Mouse (Mus musculus) embryonic stem cell, embryonic (primary cell): Measurements from ENCODE around the gene Zbbx.

ENCODE experiments used
- CTCF ChIA-PET, 4 experiments: fragments of 300-600 bp in 2 of 4; fragments of 350-600 bp in 2 of 4; sonication (Branson Sonifier 250); formaldehyde crosslinking; loops; one replicate each; lab custom pipeline; 2022; ENCODE audit warnings: inconsistent platforms in 2 of 4; lab: Charles Lee
- POLR2A ChIA-PET, 4 experiments: fragments of 300-600 bp in 2 of 4; fragments of 350-600 bp in 2 of 4; sonication (Branson Sonifier 250); formaldehyde crosslinking; loops; one replicate each; lab custom pipeline; 2022; ENCODE audit warnings: antibody characterized with exemption in 4 of 4, inconsistent platforms in 1 of 4; lab: Charles Lee

Gene Zbbx

DNA sequence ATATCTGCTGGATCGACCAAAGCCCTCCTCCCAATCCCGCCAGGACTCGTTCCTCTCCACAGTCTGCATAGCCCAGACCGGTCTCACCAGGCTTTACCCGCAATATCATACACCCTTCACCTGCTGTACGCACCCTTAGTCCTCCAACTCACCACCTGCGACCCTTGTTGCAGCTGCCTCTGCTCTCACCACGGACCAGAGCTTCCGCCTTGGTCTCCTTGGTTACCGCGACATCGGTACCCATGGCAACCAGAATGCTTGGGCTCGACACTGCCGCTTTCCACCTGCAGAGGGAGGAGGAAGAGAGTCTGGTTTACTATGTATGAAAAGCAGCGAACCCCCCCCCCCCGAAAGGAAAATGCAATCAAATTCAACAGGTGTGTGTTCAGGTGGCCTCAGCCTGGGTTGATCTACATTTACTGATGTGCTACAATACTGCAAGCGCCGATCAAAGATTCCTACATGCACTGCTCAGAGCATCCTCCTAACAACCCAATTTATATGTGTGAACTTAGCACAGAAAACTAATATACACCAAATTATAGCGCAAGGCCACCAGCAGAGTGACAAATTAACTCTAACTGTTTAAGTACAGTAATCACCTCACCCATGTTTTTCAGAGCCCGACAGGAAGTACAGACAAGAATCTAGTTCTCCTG lies at the start of gene Zbbx:
Gene Zbbx, minus strand, starts transcription at position 197 of the 659 bp plus-strand sequence.
- POLR2A ChIA-PET = interaction anchor here in 2 of 4 experiments (0.6 to 0.8 kb wide), 4 partner anchors 18 to 1673 kb away, joined by 3 to 8 read pairs (median 5); no protein-coding TSS in a partner anchor
- CTCF ChIA-PET = interaction anchor here (0.5 to 0.9 kb wide), 19 partner anchors 9 to 1805 kb away, joined by 3 to 8 read pairs (median 4); partner anchors contain the start of genes Golim4 (in 1 of the 4) and Pdcd10 (in 1 of the 4)

DNA sequence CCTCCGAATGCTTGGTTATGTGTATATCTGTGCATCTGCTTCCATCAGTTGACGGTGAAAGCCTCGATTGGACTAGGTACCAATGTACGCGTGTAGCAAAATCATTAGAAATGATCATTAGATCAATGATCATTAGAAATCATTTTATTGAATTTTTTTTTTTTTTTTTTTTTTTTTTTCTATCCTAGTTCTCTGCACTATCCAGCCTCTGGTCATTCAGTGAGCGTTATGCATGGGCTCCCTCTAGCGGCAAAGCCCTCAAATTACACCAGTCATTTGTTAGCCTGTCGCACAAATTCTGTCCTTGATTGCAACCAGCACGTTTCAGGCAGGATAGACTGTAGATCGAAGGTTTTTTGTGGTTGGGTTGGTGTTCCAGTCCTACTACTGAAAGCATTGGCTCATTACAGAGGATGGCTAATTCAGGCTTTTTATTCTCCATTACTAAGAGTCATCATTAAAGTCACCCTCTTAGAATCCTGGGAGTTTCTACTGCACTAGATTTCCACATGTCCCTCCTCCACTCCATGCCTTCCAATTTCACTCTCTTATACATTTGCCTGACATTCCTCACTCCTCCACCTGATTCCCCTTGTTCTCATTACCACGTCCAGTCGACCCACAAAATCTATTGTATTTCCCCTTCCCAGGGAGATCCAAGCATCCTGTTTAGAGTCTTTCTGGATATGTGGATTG lies 38.1 kb upstream of the Zbbx start:
- ChIA-PET CTCF (no interaction called here), POLR2A (no interaction called here)

DNA sequence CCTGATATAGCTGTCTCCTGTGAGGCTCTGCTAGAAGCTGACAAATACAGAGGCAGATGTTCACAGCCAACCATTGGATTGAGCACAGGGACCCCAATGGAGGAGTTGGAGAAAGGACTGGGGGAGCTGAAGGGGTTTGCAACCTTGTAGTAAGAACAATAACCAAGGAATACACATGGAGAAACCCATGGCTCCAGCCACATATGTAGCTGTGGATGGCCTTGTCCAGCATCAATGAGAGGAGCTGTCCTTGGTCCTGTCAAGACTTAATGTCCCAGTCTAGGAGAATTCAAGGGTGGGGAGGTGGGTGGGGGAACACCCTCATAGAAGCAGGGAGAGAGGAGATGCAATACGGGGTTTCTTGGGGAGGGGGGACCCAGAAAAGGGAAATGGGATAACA lies 17.8 kb upstream of the Zbbx start:
- ChIA-PET CTCF (interaction anchor here in 1 of 4 experiments (0.6 kb wide), 1 partner anchor 18 kb away, joined by 3 read pairs; the partner anchor contains the start of gene Zbbx), POLR2A (interaction anchor here in 1 of 4 experiments (0.6 kb wide), 1 partner anchor 532 kb away, joined by 3 read pairs; no protein-coding TSS in a partner anchor)

DNA sequence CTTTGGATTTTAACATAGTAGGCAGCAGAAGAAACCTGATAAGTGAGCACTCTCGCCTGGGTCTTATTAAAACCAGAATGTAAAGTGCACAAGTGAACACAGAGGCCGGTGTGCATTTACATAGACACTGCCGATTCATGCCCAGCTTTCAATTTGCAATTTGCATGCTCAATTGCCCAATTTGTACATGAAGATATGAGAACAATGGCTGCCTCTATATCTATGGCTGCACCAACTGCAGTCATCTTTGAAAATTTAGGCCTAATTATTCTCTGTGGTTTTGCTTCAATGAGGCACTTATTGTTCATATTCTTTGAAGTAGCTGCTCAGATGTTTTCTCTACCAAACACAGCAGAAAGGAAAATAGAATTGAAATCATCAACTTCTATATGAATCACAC lies 23.0 kb downstream of the Zbbx start:
- POLR2A ChIA-PET = no interaction called here
- CTCF ChIA-PET = no interaction called here

DNA sequence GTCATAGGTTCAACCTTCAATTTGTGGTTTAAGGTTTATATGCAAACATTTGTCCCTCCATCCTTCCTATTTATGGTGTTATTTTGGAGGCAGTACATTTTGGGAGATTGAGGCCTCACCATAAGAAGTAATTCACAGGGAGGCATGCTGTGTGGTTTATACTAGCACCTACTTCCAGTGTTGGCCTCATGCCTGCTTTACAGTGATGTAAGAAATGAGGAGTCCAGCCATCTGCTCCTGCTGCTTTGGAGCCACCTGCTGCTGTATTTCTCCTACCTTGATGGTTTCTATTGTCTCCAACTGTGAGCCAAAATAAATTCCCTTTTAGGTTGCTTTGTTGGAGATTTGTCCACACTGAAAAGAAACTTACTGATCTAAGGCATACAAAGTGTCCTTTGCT lies 60.0 kb downstream of the Zbbx start:
- ChIA-PET POLR2A (no interaction called here), CTCF (no interaction called here)

DNA sequence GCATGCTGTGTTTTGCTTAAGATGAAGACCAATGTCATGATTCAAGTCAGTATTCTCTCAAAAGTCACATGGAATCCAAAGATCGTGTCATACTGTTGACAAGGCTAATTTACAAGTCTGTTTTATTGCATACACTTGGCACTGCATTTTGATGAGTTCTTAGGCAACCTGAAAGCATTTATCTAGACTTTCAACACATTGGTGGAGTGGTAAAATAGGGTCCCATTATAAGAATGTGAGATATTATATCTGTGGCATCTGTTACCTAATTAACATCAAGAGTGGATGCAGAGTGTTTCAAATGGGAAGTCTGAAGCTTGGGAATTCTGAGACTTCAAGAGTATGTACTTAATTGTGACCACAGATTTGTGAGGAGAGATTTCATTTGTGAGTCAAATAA lies 79.1 kb downstream of the Zbbx start:
- CTCF ChIA-PET = no interaction called here

DNA sequence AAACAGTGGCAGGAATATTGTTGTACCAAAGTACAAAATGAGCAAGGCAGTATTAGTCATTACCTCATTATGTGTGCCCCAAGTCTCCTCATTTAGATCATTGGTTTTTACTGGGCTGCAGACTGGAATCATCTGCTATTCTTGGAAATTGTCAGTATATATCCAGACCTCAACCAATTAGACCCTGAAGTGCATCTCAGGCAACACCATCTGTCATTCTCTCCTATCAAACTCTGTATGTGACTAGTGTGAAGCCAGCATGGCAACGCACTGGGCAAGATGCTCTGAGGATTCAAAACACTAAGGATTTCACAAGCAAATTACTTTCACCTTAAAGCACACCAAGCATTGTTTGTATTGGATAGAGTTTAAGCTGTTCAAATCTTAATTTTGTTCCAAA lies 85.9 kb downstream of the Zbbx start:
- ChIA-PET CTCF (no interaction called here), POLR2A (no interaction called here)

More for the DNA sequence above, 79.1 kb downstream of the Zbbx start:
- POLR2A ChIA-PET = no interaction called here

DNA sequence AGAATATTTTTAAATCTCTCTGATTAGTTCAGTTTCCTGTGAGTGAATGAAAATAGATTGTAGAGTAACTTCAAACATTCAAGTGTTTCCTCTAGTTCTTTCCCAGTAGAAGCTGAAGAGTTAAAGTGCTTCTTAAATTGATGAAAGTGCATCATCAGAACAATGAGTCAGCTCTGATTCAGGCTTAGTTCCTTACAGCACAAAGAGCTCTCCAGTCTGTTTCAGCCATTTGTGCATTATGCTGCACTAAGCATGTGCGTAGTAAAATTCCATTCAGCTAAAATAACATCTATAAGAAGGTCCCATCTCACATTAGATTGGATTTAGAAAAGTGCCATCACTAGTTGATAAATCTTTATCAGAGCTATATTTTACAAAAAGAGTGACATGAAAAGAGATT lies 155.1 kb downstream of the Zbbx start:
- CTCF ChIA-PET = no interaction called here
- POLR2A ChIA-PET = no interaction called here
